Comparison of ENCODE assay signal across 25 mouse cellular contexts in the genomic region with DNA sequence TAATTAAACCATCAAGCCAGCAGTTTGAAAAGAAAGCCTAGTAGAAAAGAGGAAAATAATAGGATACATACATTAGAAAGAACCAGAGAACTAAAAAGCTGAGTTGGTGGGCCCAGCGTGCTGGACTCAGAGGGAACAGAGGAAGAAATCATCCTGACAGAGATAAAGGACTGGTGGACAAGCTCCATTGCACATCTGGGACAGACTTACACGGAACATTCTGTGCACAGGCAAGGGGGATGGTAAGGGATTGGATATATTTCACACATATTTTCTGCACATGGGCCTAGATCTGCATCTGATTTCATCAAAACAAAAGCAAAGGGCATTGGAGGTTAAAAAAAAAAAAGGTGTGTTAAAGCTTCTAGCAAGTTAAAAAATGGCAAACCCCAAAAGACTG.
A peak's percentile ranks its signal among the peaks of the same experiment; 100 is the strongest.
DNase-seq lines count a peak whose midpoint lies in the region; ATAC-seq and TF ChIP-seq lines count a peak whose summit lies in the region.
"Had no signal": no experiment of that assay in that cellular context is flagged by ENCODE, and none has a peak within 500 bp of the region (broad histone marks: within the 10 kb centered on the region; RNA-seq: fewer than 3 reads in every experiment).

No protein-coding gene starts in this region.

- H3K9me3 ChIP-seq in forebrain, embryonic 11.5 days (ENCODE audit: control insufficient read depth, low read length): no peaks in the 10 kb centered on the region
- H3K9me3 ChIP-seq in forebrain, postnatal 0 days (ENCODE audit: low read length): no peaks in the 10 kb centered on the region
- H3K9me3 ChIP-seq in kidney, embryonic 15.5 days (replicated peaks): no peaks in the 10 kb centered on the region
- no peaks in the 10 kb centered on the region for H3K9me3 ChIP-seq in kidney, embryonic 14.5 days (ENCODE audit: control insufficient read depth, low read length)
- H3K9me3 ChIP-seq: embryonic facial prominence, embryonic 15.5 days; heart, embryonic 12.5 days; neural tube, embryonic 15.5 days had no signal

- H3K27ac ChIP-seq in forebrain, embryonic 11.5 days (ENCODE audit: low read depth, low read length): no peak overlapping the region
- no peak overlapping the region for H3K27ac ChIP-seq in forebrain, postnatal 0 days (ENCODE audit: low read depth, low read length)
- H3K27ac ChIP-seq in kidney, embryonic 15.5 days: no peak overlapping the region
- no peak overlapping the region for H3K27ac ChIP-seq in kidney, embryonic 14.5 days (ENCODE audit: low read depth, low read length)
- H3K27ac ChIP-seq: embryonic facial prominence, embryonic 15.5 days; layer of hippocampus, adult 2 months; neural tube, embryonic 15.5 days had no signal

- no peak for ATAC-seq in forebrain, embryonic 11.5 days (replicated peaks; ENCODE audit: low FRiP score)
- no peak for ATAC-seq in forebrain, postnatal 0 days
- peak; percentile 78 for ATAC-seq in kidney, embryonic 15.5 days (replicated peaks; ENCODE audit: low FRiP score)
- no peak for ATAC-seq in kidney, embryonic 14.5 days (ENCODE audit: low FRiP score, low TSS enrichment)
- ATAC-seq: forebrain, embryonic 16.5 days; intestine, postnatal 0 days had no signal

- H3K4me2 ChIP-seq in forebrain, embryonic 11.5 days (ENCODE audit: low read depth, low read length, severe bottlenecking): no peak overlapping the region
- H3K4me2 ChIP-seq in forebrain, postnatal 0 days (ENCODE audit: low read depth): no peak overlapping the region
- H3K4me2 ChIP-seq in kidney, embryonic 15.5 days: no peak overlapping the region
- H3K4me2 ChIP-seq in kidney, embryonic 14.5 days (replicated peaks; ENCODE audit: low read depth, low read length): no peak overlapping the region
- H3K4me2 ChIP-seq: embryonic facial prominence, embryonic 15.5 days; heart, embryonic 12.5 days; neural tube, embryonic 15.5 days had no signal

- H3K9ac ChIP-seq in forebrain, embryonic 11.5 days (ENCODE audit: low read length): no peak overlapping the region
- H3K9ac ChIP-seq in forebrain, postnatal 0 days: no peak overlapping the region
- no peak overlapping the region for H3K9ac ChIP-seq in kidney, embryonic 15.5 days
- H3K9ac ChIP-seq in kidney, embryonic 14.5 days (ENCODE audit: low read depth, low read length): no peak overlapping the region
- H3K9ac ChIP-seq: embryonic facial prominence, embryonic 15.5 days; heart, embryonic 12.5 days; neural tube, embryonic 15.5 days had no signal

- no peak overlapping the region for H3K4me3 ChIP-seq in forebrain, embryonic 11.5 days (ENCODE audit: low read depth, low read length)
- H3K4me3 ChIP-seq in forebrain, postnatal 0 days (ENCODE audit: low read depth, low read length): no peak overlapping the region
- no peak overlapping the region for H3K4me3 ChIP-seq in kidney, embryonic 15.5 days (replicated peaks)
- H3K4me3 ChIP-seq in kidney, embryonic 14.5 days (ENCODE audit: low read length): no peak overlapping the region
- H3K4me3 ChIP-seq: embryonic facial prominence, embryonic 15.5 days; heart, embryonic 12.5 days; layer of hippocampus, adult 2 months; myocyte; neural tube, embryonic 15.5 days had no signal

- DNase-seq in forebrain, embryonic 11.5 days (ENCODE audit: low spot score): peak; percentile 29
- DNase-seq in forebrain, postnatal 0 days: no peak
- peak; percentile 39 for DNase-seq in brain, embryonic 14.5 days (ENCODE audit: low read depth)
- peak; percentile 13 to 15 for DNase-seq in kidney, postnatal 36 days
- DNase-seq in adrenal gland, postnatal 25 days: no peak
- no peak for DNase-seq in thymus, postnatal 14 days
- DNase-seq: adrenal gland, postnatal 10 days; cerebellum, adult 8-10 months; cerebellum, postnatal 36 days; embryo, embryonic 11 days; gastrocnemius, postnatal 14 days; heart, adult 11 months; heart, postnatal 10 days; layer of hippocampus, postnatal 36 days; lung, postnatal 4 days; thymus, adult 2 months had no signal

- TF ChIP-seq POLR2A in brain, embryonic 14.5 days (IDR thresholded peaks at IDR 0.05; ENCODE audit: borderline replicate concordance, extremely low read depth, insufficient read depth, insufficient read length, poor library complexity, severe bottlenecking): no peak

- no peaks in the 10 kb centered on the region for H3K36me3 ChIP-seq in forebrain, embryonic 11.5 days (ENCODE audit: control insufficient read depth, insufficient read depth, low read length)
- H3K36me3 ChIP-seq in forebrain, postnatal 0 days (ENCODE audit: insufficient read depth): no peaks in the 10 kb centered on the region
- no peaks in the 10 kb centered on the region for H3K36me3 ChIP-seq in kidney, embryonic 15.5 days
- no peaks in the 10 kb centered on the region for H3K36me3 ChIP-seq in kidney, embryonic 14.5 days (ENCODE audit: control insufficient read depth, insufficient read depth, low read length)
- H3K36me3 ChIP-seq: embryonic facial prominence, embryonic 15.5 days; heart, embryonic 12.5 days; neural tube, embryonic 15.5 days had no signal

- TF ChIP-seq CTCF in forebrain, postnatal 0 days (IDR thresholded peaks at IDR 0.05; ENCODE audit: low read depth): no peak
- no peak for TF ChIP-seq CTCF in brain, embryonic 14.5 days (IDR thresholded peaks at IDR 0.05; ENCODE audit: borderline replicate concordance, extremely low read depth, insufficient read depth, insufficient read length)

- WGBS in forebrain, embryonic 11.5 days: 58% methylated on average over 2 of the region's 2 CpGs
- 49% methylated on average over 2 of the region's 2 CpGs for WGBS in forebrain, postnatal 0 days
- 27% methylated on average over 2 of the region's 2 CpGs for WGBS in kidney, embryonic 15.5 days
- 27% methylated on average over 2 of the region's 2 CpGs for WGBS in kidney, embryonic 14.5 days

- H3K4me1 ChIP-seq in forebrain, embryonic 11.5 days (replicated peaks; ENCODE audit: control insufficient read depth, insufficient read depth, low read length): no peaks in the 10 kb centered on the region
- H3K4me1 ChIP-seq in forebrain, postnatal 0 days (ENCODE audit: insufficient read depth): no peaks in the 10 kb centered on the region
- H3K4me1 ChIP-seq in kidney, embryonic 15.5 days: peaks cover 5% of the 10 kb centered on the region; the same call in 1 of the 2 replicates
- H3K4me1 ChIP-seq in kidney, embryonic 14.5 days (ENCODE audit: control insufficient read depth, insufficient read depth, low read length): no peaks in the 10 kb centered on the region
- H3K4me1 ChIP-seq: embryonic facial prominence, embryonic 15.5 days; heart, embryonic 12.5 days had no signal

- H3K27me3 ChIP-seq in forebrain, embryonic 11.5 days (ENCODE audit: control insufficient read depth, insufficient read depth, low read length): no peaks in the 10 kb centered on the region
- no peaks in the 10 kb centered on the region for H3K27me3 ChIP-seq in forebrain, postnatal 0 days (ENCODE audit: insufficient read depth, low read length)
- no peaks in the 10 kb centered on the region for H3K27me3 ChIP-seq in kidney, embryonic 15.5 days
- H3K27me3 ChIP-seq in kidney, embryonic 14.5 days (ENCODE audit: control insufficient read depth, insufficient read depth, low read length): no peaks in the 10 kb centered on the region
- H3K27me3 ChIP-seq: embryonic facial prominence, embryonic 15.5 days; heart, embryonic 12.5 days; neural tube, embryonic 15.5 days had no signal

Comparison
In these comparisons a context has a peak if more than half of its experiments do, and no peak if none do; other contexts are left out.
1. DNase-seq: peak in forebrain, embryonic 11.5 days (single experiment), brain, embryonic 14.5 days (single experiment) and kidney, postnatal 36 days (2 of 2); none in forebrain, postnatal 0 days (single experiment), adrenal gland, postnatal 25 days (single experiment) and thymus, postnatal 14 days (single experiment).